Mouse (Mus musculus): ENCODE data around the gene Igsf9. TPM values are rescaled to one million over a fixed set of nuclear protein-coding genes. Genes with fewer than 3 reads are reported as not detected.
A peak's percentile ranks its signal among the peaks of the same experiment; 100 is the strongest.

Gene Igsf9
- polyA plus RNA-seq, 1 experiment: 5.4 TPM

DNA sequence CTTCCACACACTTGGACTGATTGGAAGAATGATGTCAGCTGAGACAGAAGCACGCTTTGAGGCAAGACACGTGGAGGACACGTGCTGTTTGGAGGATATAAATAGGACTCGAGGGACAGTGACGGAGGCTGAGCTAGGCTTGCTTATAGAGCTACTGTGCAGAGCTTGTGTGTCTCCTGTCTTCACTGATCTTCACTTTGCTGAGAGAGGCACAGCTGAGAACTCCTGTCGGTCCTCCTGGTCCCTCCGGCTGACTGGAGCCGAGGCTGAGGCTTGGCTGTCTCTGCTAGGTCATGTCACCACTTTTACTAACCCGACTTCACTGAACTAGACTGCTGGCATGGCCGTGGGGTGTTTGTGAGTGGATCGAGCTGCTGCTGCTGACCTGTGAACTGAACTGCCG lies 42.1 kb downstream of the Igsf9 start:
- Histone ChIP-seq H3K4me3 (ENCODE audit: insufficient read depth, low read length) (no peak overlapping the region), H3K27ac (ENCODE audit: insufficient read depth, low read length) (no peak overlapping the region), H3K4me1 (ENCODE audit: control insufficient read depth, insufficient read depth, low read length) (0 out of 2 replicates have a peak, but pooled peaks cover 6% of the 10 kb centered on the region)
- no peak for TF ChIP-seq CTCF (IDR thresholded peaks at IDR 0.05; ENCODE audit: borderline replicate concordance, insufficient read depth, low read length)
- TF ChIP-seq POLR2A (IDR thresholded peaks at IDR 0.05; ENCODE audit: low read depth, low read length): no peak

DNA sequence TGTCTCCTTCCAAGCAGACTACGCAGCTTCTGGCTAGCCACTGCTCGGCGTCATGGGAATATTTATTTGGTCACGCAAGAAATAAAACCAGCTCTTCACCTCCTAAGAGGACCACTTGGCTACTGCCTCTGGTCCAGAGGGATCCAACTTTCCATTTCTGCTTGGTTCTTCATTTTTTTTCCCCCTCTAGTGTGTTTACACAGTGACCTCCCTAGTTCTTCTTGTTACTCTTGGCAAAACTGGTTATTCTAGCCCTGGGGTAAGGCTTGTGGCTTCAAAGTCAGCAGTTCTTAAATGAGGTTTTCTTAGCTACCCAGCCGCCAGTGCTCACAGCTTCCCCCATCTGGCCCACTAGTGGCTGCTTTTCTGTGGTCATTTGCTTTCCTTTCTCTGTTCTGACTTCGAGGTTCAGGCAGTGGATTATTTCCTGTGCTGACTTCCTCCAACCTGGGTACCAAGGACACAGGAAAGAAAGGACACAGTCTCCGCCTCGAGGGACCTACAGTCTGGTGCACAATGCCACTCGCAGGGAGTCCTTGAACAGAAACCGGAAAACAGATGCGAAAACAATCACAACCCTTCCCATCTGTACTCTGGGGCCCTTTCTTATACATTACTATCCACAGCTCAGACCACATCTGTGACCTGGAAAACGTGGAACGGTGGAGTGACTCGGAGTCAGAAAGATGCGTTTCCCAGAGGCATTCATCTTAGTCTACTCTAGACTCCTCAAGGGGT lies 43.6 kb downstream of the Igsf9 start:
- TF ChIP-seq POLR2A (IDR thresholded peaks at IDR 0.05; ENCODE audit: low read depth, low read length): no peak
- no peak for TF ChIP-seq CTCF (IDR thresholded peaks at IDR 0.05; ENCODE audit: borderline replicate concordance, insufficient read depth, low read length)
- Histone ChIP-seq H3K27ac (ENCODE audit: insufficient read depth, low read length) (peak overlapping the region; percentile 6; the same call in 1 of the 2 replicates), H3K4me1 (ENCODE audit: control insufficient read depth, insufficient read depth, low read length) (peaks cover under 1% of the 10 kb centered on the region; the same call in 1 of the 2 replicates), H3K4me3 (ENCODE audit: insufficient read depth, low read length) (no peak overlapping the region)

DNA sequence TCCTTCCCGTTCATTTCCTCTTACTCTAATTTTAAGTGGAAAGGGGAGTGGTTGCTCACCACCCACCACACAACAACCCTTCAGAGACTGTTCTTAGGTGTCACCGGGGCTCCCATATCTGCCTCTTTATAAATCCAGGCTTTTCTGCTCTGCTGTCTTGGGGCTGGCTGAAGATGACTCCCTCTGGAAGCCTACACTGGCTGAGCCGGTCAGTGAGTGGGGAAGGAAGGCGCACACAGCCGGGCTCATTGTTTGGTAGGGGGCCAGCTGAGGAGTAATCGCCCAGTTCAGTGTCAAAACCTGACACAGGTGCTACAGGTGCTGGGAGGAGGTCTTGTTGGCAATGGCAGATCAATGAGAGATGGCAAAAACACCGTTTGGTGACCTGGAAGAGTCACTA lies 44.4 kb downstream of the Igsf9 start:
- H3K4me1 ChIP-seq (ENCODE audit: control insufficient read depth, insufficient read depth, low read length): peaks cover 7% of the 10 kb centered on the region; the same call in 1 of the 2 replicates
- no peak for TF ChIP-seq CTCF (IDR thresholded peaks at IDR 0.05; ENCODE audit: borderline replicate concordance, insufficient read depth, low read length)
- no peak for TF ChIP-seq POLR2A (IDR thresholded peaks at IDR 0.05; ENCODE audit: low read depth, low read length)
- no peak overlapping the region for H3K4me3 ChIP-seq (ENCODE audit: insufficient read depth, low read length)
- H3K27ac ChIP-seq (ENCODE audit: insufficient read depth, low read length): no peak overlapping the region

- Histone ChIP-seq H3K4me3 (ENCODE audit: insufficient read depth, low read length) (no peak overlapping the region), H3K4me1 (ENCODE audit: control insufficient read depth, insufficient read depth, low read length) (peaks cover 8% of the 10 kb centered on the region; the same call in 1 of the 2 replicates), H3K27ac (ENCODE audit: insufficient read depth, low read length) (no peak overlapping the region)
- TF ChIP-seq CTCF (IDR thresholded peaks at IDR 0.05; ENCODE audit: borderline replicate concordance, insufficient read depth, low read length) (no peak), POLR2A (IDR thresholded peaks at IDR 0.05; ENCODE audit: low read depth, low read length) (no peak)
Measured at GRCm38 (mm10) chr1:172526380-172527081, 44.9 kb downstream of the Igsf9 start.

- H3K27ac ChIP-seq (ENCODE audit: insufficient read depth, low read length): no peak overlapping the region
- H3K4me3 ChIP-seq (ENCODE audit: insufficient read depth, low read length): no peak overlapping the region
- H3K4me1 ChIP-seq (ENCODE audit: control insufficient read depth, insufficient read depth, low read length): peaks cover 8% of the 10 kb centered on the region; the same call in 1 of the 2 replicates
- TF ChIP-seq POLR2A (IDR thresholded peaks at IDR 0.05; ENCODE audit: low read depth, low read length) (no peak), CTCF (IDR thresholded peaks at IDR 0.05; ENCODE audit: borderline replicate concordance, insufficient read depth, low read length) (no peak)
Measured at GRCm38 (mm10) chr1:172527431-172527830, 45.8 kb downstream of the Igsf9 start.

GRCm38 (mm10) chr1:172528701-172529100 lies 47.1 kb downstream of the Igsf9 start:
- TF ChIP-seq CTCF (IDR thresholded peaks at IDR 0.05; ENCODE audit: borderline replicate concordance, insufficient read depth, low read length) (peak; percentile 100), POLR2A (IDR thresholded peaks at IDR 0.05; ENCODE audit: low read depth, low read length) (no peak)
- no peak overlapping the region for H3K4me3 ChIP-seq (ENCODE audit: insufficient read depth, low read length)

DNA sequence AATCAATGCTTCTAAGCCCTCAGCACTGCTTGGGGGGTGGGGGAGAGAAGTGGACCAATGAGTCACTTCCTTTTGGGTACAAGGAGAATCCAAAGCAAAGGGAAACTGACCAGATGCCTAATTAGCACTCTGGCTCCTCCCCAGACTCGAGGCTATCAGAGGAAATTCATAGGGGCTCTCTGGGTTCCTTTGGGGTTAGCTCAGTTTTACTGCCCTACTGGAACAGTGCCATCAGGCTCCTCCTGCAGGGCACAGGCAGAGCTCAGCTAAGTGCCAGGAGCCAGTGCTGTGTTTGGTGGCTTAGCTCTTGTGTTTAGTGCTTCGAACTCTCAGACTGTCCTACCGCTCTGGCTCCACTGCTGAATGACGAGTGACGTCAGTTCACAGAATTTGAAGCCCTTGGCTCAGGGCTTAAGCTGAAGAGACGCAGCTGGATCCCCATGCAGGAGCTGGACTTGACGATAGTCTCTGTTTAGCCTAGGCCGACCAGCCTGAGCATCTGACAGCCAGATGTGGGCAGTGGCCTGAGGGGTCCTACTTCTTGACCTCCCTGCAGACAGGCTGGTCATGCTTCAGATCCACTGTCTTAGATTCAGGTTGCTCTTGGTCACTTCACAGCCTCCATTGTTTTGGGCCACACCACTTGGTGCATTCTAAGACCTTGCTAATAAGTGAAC lies 49.1 kb downstream of the Igsf9 start:
- Histone ChIP-seq H3K27ac (ENCODE audit: insufficient read depth, low read length) (no peak overlapping the region), H3K4me1 (ENCODE audit: control insufficient read depth, insufficient read depth, low read length) (peaks cover 8% of the 10 kb centered on the region), H3K4me3 (ENCODE audit: insufficient read depth, low read length) (no peak overlapping the region)
- TF ChIP-seq CTCF (IDR thresholded peaks at IDR 0.05; ENCODE audit: borderline replicate concordance, insufficient read depth, low read length) (no peak), POLR2A (IDR thresholded peaks at IDR 0.05; ENCODE audit: low read depth, low read length) (no peak)

More at GRCm38 (mm10) chr1:172528701-172529100, 47.1 kb downstream of the Igsf9 start:
- Histone ChIP-seq H3K4me1 (ENCODE audit: control insufficient read depth, insufficient read depth, low read length) (peaks cover 8% of the 10 kb centered on the region), H3K27ac (ENCODE audit: insufficient read depth, low read length) (no peak overlapping the region)

DNA sequence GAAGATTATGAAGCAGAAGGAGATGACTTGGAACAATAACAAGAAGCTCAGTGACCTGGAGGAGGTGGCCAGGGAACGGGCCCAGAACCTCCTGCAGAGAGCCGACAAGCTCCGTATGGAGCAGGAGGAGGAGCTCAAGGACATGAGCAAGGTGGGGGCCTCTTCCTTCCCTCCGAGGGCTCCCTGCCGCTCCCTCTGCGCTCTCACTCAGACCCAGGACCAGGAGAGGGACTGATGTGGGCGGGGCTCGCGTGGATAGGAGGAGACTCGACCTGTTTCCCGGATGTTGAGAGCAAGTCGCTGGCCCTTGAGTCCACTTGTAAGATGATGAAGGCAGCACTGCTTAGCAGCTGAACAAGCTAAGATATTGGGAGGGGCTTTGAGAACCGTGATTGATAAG lies 51.0 kb downstream of the Igsf9 start:
- no peak overlapping the region for H3K4me3 ChIP-seq (ENCODE audit: insufficient read depth, low read length)
- no peak overlapping the region for H3K27ac ChIP-seq (ENCODE audit: insufficient read depth, low read length)
- TF ChIP-seq POLR2A (IDR thresholded peaks at IDR 0.05; ENCODE audit: low read depth, low read length): no peak
- no peak for TF ChIP-seq CTCF (IDR thresholded peaks at IDR 0.05; ENCODE audit: borderline replicate concordance, insufficient read depth, low read length)
- H3K4me1 ChIP-seq (ENCODE audit: control insufficient read depth, insufficient read depth, low read length): peaks cover 8% of the 10 kb centered on the region

GRCm38 (mm10) chr1:172535116-172535515 lies 53.5 kb downstream of the Igsf9 start:
- TF ChIP-seq POLR2A (IDR thresholded peaks at IDR 0.05; ENCODE audit: low read depth, low read length): no peak
- no peak for TF ChIP-seq CTCF (IDR thresholded peaks at IDR 0.05; ENCODE audit: borderline replicate concordance, insufficient read depth, low read length)
- no peak overlapping the region for H3K27ac ChIP-seq (ENCODE audit: insufficient read depth, low read length)
- peaks cover 8% of the 10 kb centered on the region for H3K4me1 ChIP-seq (ENCODE audit: control insufficient read depth, insufficient read depth, low read length)
- no peak overlapping the region for H3K4me3 ChIP-seq (ENCODE audit: insufficient read depth, low read length)

Data from embryonic fibroblast, embryonic 13.5 days (primary cell).